Mouse (Mus musculus) G1E (cell line): ENCODE data around the gene Gm17078.
"Not testable (repeated sequence)": the region's sequence is repeated elsewhere in the genome, so short reads cannot be mapped to it uniquely, and the experiment has no call there.

ENCODE experiments used
- CTCF ChIP-seq: IDR thresholded peaks from 2 replicates; pipeline ENCODE4 v1.5.1; 2012; ENCODE audit warnings: low read depth, low read length, inconsistent platforms, mixed read lengths
- GATA1 ChIP-seq: IDR thresholded peaks from 2 replicates; pipeline ENCODE4 v1.6.1; 2012; ENCODE audit warnings: borderline replicate concordance, low read length, inconsistent platforms, mixed read lengths
- GATA2 ChIP-seq: IDR thresholded peaks from 2 replicates; pipeline ENCODE4 v1.6.1; 2012; ENCODE audit warnings: low read depth, low read length, inconsistent platforms, borderline replicate concordance
- TAL1 ChIP-seq: conservative IDR thresholded peaks from 2 replicates; pipeline ENCODE4 v1.6.1; 2012; ENCODE audit warnings: low read depth, low read length, inconsistent platforms, mixed read lengths

DNA sequence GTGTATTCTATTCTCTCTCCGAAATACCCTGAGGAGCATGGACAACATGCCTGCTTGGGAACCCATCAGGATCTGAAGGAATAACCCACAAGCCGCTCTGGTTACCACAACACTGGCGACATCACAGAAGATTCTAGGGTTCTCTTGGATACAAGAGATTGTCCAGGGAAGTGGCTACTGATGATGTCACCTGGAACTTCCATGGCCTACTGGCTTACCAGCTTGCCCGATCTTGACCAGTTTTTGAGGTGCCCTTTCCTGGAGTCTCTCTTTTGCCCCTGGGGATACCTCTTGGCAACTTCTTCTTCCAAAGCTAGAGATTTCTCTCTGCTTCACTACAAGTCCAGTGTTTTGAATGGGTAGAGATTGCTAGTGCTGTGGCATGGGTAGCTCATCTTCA, 19.1 kb downstream of the Gm17078 start, which contains the start of gene Gm17174:
- TF ChIP-seq CTCF, TAL1, GATA1, GATA2: not testable (repeated sequence)
